Mouse (Mus musculus) myocyte (in vitro differentiated cells): ENCODE data around the gene Dnah6. TPM values are rescaled to one million over a fixed set of nuclear protein-coding genes. Genes with fewer than 3 reads are reported as not detected.

ENCODE experiments used
- H3K27me3 ChIP-seq: one replicate; pipeline ENCODE4 v1.6.1; 2011; ENCODE audit not compliant: control insufficient read depth, insufficient read depth, insufficient read length
- H3K36me3 ChIP-seq: one replicate; pipeline ENCODE4 v1.6.1; 2011; ENCODE audit not compliant: control insufficient read depth, insufficient read depth
- H3K4me2 ChIP-seq: one replicate; pipeline ENCODE4 v1.6.1; 2011; ENCODE audit warnings: low read depth, control low read depth
- H3K4me3 ChIP-seq: one replicate; pipeline ENCODE4 v1.5.1; 2011; ENCODE audit warnings: mild to moderate bottlenecking, control low read depth, moderate library complexity
- H3K79me2 ChIP-seq: one replicate; pipeline ENCODE4 v1.6.1; 2011; ENCODE audit not compliant: control insufficient read depth, insufficient read depth
- H3ac ChIP-seq: one replicate; pipeline ENCODE4 v1.6.1; 2011; ENCODE audit not compliant: control insufficient read depth, insufficient read length
- CEBPB ChIP-seq: IDR thresholded peaks from 2 replicates; pipeline ENCODE4 v1.6.1; 2011; ENCODE audit warnings: mild to moderate bottlenecking, moderate library complexity; ENCODE audit not compliant: poor library complexity, insufficient read depth, severe bottlenecking
- E2F4 ChIP-seq: IDR thresholded peaks from one replicate; pipeline ENCODE4 v1.6.1; 2011; ENCODE audit warnings: mild to moderate bottlenecking, control low read depth, moderate library complexity; ENCODE audit not compliant: insufficient read depth
- MAX ChIP-seq: IDR thresholded peaks from one replicate; pipeline ENCODE4 v1.6.1; 2011; ENCODE audit warnings: low read depth, mild to moderate bottlenecking, control low read depth
- MYOD1 ChIP-seq, 3 experiments: IDR thresholded peaks; one replicate each; pipeline ENCODE4 v1.6.1; 2011; ENCODE audit warnings: control low read depth in 2 of 3, low read depth in 2 of 3, mild to moderate bottlenecking in 2 of 3, moderate library complexity in 1 of 3; ENCODE audit not compliant: insufficient read length in 2 of 3, control insufficient read depth in 1 of 3
- MYOG ChIP-seq, 3 experiments: IDR thresholded peaks; one replicate each; pipeline ENCODE4 v1.6.1; 2011; ENCODE audit warnings: control low read depth in 2 of 3, low read depth in 2 of 3, mild to moderate bottlenecking in 2 of 3; ENCODE audit not compliant: insufficient read length in 2 of 3, control insufficient read depth in 1 of 3, insufficient read depth in 1 of 3
- POLR2A ChIP-seq: IDR thresholded peaks from one replicate; pipeline ENCODE4 v1.6.1; 2011; ENCODE audit warnings: low read depth, mild to moderate bottlenecking, control low read depth, moderate library complexity; ENCODE audit not compliant: insufficient read length
- POLR2AphosphoS2 ChIP-seq: IDR thresholded peaks from one replicate; pipeline ENCODE4 v1.6.1; 2011; ENCODE audit warnings: low read depth, control low read depth; ENCODE audit not compliant: insufficient read length
- REST ChIP-seq: IDR thresholded peaks from one replicate; pipeline ENCODE4 v1.6.1; 2011; ENCODE audit warnings: mild to moderate bottlenecking, control low read depth, moderate library complexity; ENCODE audit not compliant: insufficient read depth, insufficient read length
- SRF ChIP-seq: IDR thresholded peaks from one replicate; pipeline ENCODE4 v1.6.1; 2011; ENCODE audit warnings: low read depth; ENCODE audit not compliant: control insufficient read depth, insufficient read length
- TCF12 ChIP-seq: IDR thresholded peaks from one replicate; pipeline ENCODE4 v1.6.1; 2011; ENCODE audit warnings: mild to moderate bottlenecking, control low read depth; ENCODE audit not compliant: poor library complexity, insufficient read depth, severe bottlenecking
- TCF3 ChIP-seq: IDR thresholded peaks from one replicate; pipeline ENCODE4 v1.6.1; 2011; ENCODE audit warnings: low read depth, control low read depth; ENCODE audit not compliant: insufficient read length
- USF1 ChIP-seq: IDR thresholded peaks from one replicate; pipeline ENCODE4 v1.6.1; 2011; ENCODE audit warnings: low read depth, mild to moderate bottlenecking, control low read depth, moderate library complexity
- polyA plus RNA-seq: library from polyadenylated mRNA; unstranded; fragments of >200 nt; fragmentation: generic; extraction: Trizol; gene quantifications from one replicate; pipeline ENCODE4 v1.2.1, GENCODE M21; 2012; ENCODE audit warnings: missing spikeins

The Dnah6 gene
- polyA plus RNA-seq, 1 experiment, result 0.01 TPM

GRCm38 (mm10) chr6:73204937-73205336 is 16.5 kb downstream of the Dnah6 start:
- Histone ChIP-seq H3K4me3 (no peak overlapping the region), H3K4me2 (no peak overlapping the region), H3K36me3 (no peaks in the 10 kb centered on the region), H3K79me2 (no peaks in the 10 kb centered on the region), H3K27me3 (no peaks in the 10 kb centered on the region), H3ac (no peak overlapping the region)
- TF ChIP-seq MYOD1 (IDR thresholded peaks at IDR 0.05; ENCODE audit: control insufficient read depth in 1 of 3, insufficient read length in 2 of 3, low read depth in 2 of 3) (no peak), CEBPB (no peak), MYOG (IDR thresholded peaks at IDR 0.05; ENCODE audit: control insufficient read depth in 1 of 3, insufficient read depth in 1 of 3, insufficient read length in 2 of 3, low read depth in 2 of 3) (no peak), TCF12 (no peak), REST (no peak), SRF (no peak), USF1 (no peak), TCF3 (no peak), MAX (no peak), POLR2AphosphoS2 (no peak), POLR2A (no peak), E2F4 (no peak)

- no peaks in the 10 kb centered on the region for H3K36me3 ChIP-seq
- no peaks in the 10 kb centered on the region for H3K79me2 ChIP-seq
- no peak overlapping the region for H3K4me3 ChIP-seq
- TF ChIP-seq POLR2AphosphoS2 (no peak), TCF3 (no peak), MAX (no peak), USF1 (peak; percentile 73)
- H3K4me2 ChIP-seq, result no peak overlapping the region
- H3ac ChIP-seq, result no peak overlapping the region
- no peaks in the 10 kb centered on the region for H3K27me3 ChIP-seq
These were observed 17.7 kb downstream of the Dnah6 start for GRCm38 (mm10) chr6:73203724-73204123.

- H3K4me3 ChIP-seq, result no peak overlapping the region
- TF ChIP-seq SRF, result no peak
- TF ChIP-seq MYOG (IDR thresholded peaks at IDR 0.05; ENCODE audit: control insufficient read depth in 1 of 3, insufficient read depth in 1 of 3, insufficient read length in 2 of 3, low read depth in 2 of 3), result no peak
- TF ChIP-seq MYOD1 (IDR thresholded peaks at IDR 0.05; ENCODE audit: control insufficient read depth in 1 of 3, insufficient read length in 2 of 3, low read depth in 2 of 3), result no peak
- TF ChIP-seq TCF3, result no peak
- no peak for TF ChIP-seq REST
- TF ChIP-seq MAX, result no peak
- TF ChIP-seq TCF12, result no peak
- no peak for TF ChIP-seq CEBPB
- TF ChIP-seq USF1, result no peak
- TF ChIP-seq E2F4, result no peak
- no peak for TF ChIP-seq POLR2A
- no peak for TF ChIP-seq POLR2AphosphoS2
- H3K27me3 ChIP-seq, result no peaks in the 10 kb centered on the region
- H3K36me3 ChIP-seq, result no peaks in the 10 kb centered on the region
- no peak overlapping the region for H3K4me2 ChIP-seq
- H3ac ChIP-seq, result no peak overlapping the region
- H3K79me2 ChIP-seq, result no peaks in the 10 kb centered on the region
These were observed 26.2 kb downstream of the Dnah6 start for GRCm38 (mm10) chr6:73195291-73195690.

- H3K27me3 ChIP-seq, result no peaks in the 10 kb centered on the region
- H3K79me2 ChIP-seq, result no peaks in the 10 kb centered on the region
- TF ChIP-seq CEBPB (no peak), REST (no peak), E2F4 (no peak), POLR2AphosphoS2 (no peak), POLR2A (no peak), MAX (no peak), MYOD1 (IDR thresholded peaks at IDR 0.05; ENCODE audit: control insufficient read depth in 1 of 3, insufficient read length in 2 of 3, low read depth in 2 of 3) (no peak), USF1 (no peak), SRF (no peak), TCF3 (no peak), MYOG (IDR thresholded peaks at IDR 0.05; ENCODE audit: control insufficient read depth in 1 of 3, insufficient read depth in 1 of 3, insufficient read length in 2 of 3, low read depth in 2 of 3) (no peak), TCF12 (no peak)
- H3K4me2 ChIP-seq, result no peak overlapping the region
- H3ac ChIP-seq, result no peak overlapping the region
- H3K36me3 ChIP-seq, result no peaks in the 10 kb centered on the region
- H3K4me3 ChIP-seq, result no peak overlapping the region
These were observed 30.7 kb downstream of the Dnah6 start for GRCm38 (mm10) chr6:73190756-73191155.

GRCm38 (mm10) chr6:73184276-73184675 is 37.2 kb downstream of the Dnah6 start:
- Histone ChIP-seq H3ac (no peak overlapping the region), H3K4me3 (no peak overlapping the region), H3K36me3 (no peaks in the 10 kb centered on the region), H3K27me3 (no peaks in the 10 kb centered on the region), H3K79me2 (no peaks in the 10 kb centered on the region), H3K4me2 (no peak overlapping the region)
- no peak for TF ChIP-seq SRF
- no peak for TF ChIP-seq USF1
- TF ChIP-seq MYOG (IDR thresholded peaks at IDR 0.05; ENCODE audit: control insufficient read depth in 1 of 3, insufficient read depth in 1 of 3, insufficient read length in 2 of 3, low read depth in 2 of 3), result no peak
- TF ChIP-seq CEBPB, result no peak
- no peak for TF ChIP-seq TCF3
